Mouse (Mus musculus): Measurements from ENCODE around the gene Tctex1d4. TPM values are rescaled to one million over a fixed set of nuclear protein-coding genes. Genes with fewer than 3 reads are reported as not detected.

The Tctex1d4 gene
- total and polyA plus RNA-seq, 2 experiments from 2014 or later = not detected

- Histone ChIP-seq H3K27ac (ENCODE audit: low read depth) (no peak overlapping the region), H3K36me3 (replicated peaks; ENCODE audit: control insufficient read depth, insufficient read depth, low read length) (no peaks in the 10 kb centered on the region), H3K9me3 (replicated peaks; ENCODE audit: control insufficient read depth, low read length) (no peaks in the 10 kb centered on the region), H3K9ac (replicated peaks; ENCODE audit: low read depth, low read length) (no peak overlapping the region), H3K4me3 (ENCODE audit: low read depth, low read length) (no peak overlapping the region), H3K4me2 (ENCODE audit: low read depth, low read length) (no peak overlapping the region), H3K27me3 (ENCODE audit: control insufficient read depth, insufficient read depth, low read length) (no peaks in the 10 kb centered on the region), H3K4me1 (ENCODE audit: control insufficient read depth, insufficient read depth) (no peaks in the 10 kb centered on the region)
- 86% methylated on average over 13 of the region's 13 CpGs for WGBS
- TF ChIP-seq EP300 (IDR thresholded peaks at IDR 0.05; ENCODE audit: low read depth) (no peak), CTCF (IDR thresholded peaks at IDR 0.05; ENCODE audit: low read depth) (no peak)
- DNase-seq (ENCODE audit: low spot score) = no peak
- no peak for ATAC-seq (ENCODE audit: insufficient read depth, low read depth)
These were observed 16.3 kb upstream of the Tctex1d4 start for GRCm38 (mm10) chr4:117110249-117110648.

DNA sequence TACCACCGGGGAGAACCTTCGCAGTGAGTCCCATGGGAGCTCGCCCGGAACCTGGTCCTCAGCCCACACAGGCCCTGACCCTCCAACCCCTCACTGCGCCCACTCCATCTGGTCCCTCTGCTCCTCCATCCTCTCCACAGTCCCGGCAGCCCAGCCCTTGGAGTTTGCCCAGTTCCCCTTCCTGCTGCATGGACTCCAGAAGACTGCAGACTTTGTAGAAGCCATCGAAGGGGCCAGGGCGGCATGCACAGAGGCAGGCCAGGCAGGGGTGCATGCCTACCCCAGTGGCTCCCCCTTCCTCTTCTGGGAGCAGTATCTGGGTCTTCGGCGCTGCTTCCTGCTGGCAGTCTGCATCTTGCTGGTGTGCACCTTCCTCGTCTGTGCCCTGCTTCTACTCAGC, 15.6 kb upstream of the Tctex1d4 start:
- WGBS = 86% methylated on average over 11 of the region's 11 CpGs
- no peaks in the 10 kb centered on the region for H3K36me3 ChIP-seq (replicated peaks; ENCODE audit: control insufficient read depth, insufficient read depth, low read length)
- TF ChIP-seq EP300 (IDR thresholded peaks at IDR 0.05; ENCODE audit: low read depth) = no peak
- no peak for TF ChIP-seq CTCF (IDR thresholded peaks at IDR 0.05; ENCODE audit: low read depth)
- DNase-seq (ENCODE audit: low spot score) = no peak
- H3K9me3 ChIP-seq (replicated peaks; ENCODE audit: control insufficient read depth, low read length) = no peaks in the 10 kb centered on the region
- no peak overlapping the region for H3K27ac ChIP-seq (ENCODE audit: low read depth)
- H3K4me3 ChIP-seq (ENCODE audit: low read depth, low read length) = no peak overlapping the region
- no peak for ATAC-seq (ENCODE audit: insufficient read depth, low read depth)
- no peaks in the 10 kb centered on the region for H3K4me1 ChIP-seq (ENCODE audit: control insufficient read depth, insufficient read depth)
- H3K9ac ChIP-seq (replicated peaks; ENCODE audit: low read depth, low read length) = no peak overlapping the region
- no peak overlapping the region for H3K4me2 ChIP-seq (ENCODE audit: low read depth, low read length)
- no peaks in the 10 kb centered on the region for H3K27me3 ChIP-seq (ENCODE audit: control insufficient read depth, insufficient read depth, low read length)

DNA sequence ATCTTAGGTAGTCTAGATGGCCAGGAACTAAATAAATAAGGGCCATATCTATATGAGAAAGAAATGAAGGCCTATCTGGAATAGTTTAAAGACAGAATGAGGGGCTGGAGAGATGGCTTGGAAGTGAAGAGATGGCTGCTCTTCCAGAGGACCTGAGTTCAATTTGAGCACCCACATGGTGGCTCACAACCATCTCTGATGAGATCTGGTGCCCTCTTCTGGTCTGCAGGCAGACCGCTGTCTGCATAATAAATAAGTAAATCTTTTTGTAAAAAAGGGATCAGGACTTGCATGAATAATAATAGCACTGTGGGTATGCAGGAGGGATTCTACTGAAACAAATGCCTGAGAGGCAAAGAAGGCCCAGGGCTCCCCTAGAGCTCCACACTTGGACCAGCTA, 13.4 kb upstream of the Tctex1d4 start:
- Histone ChIP-seq H3K36me3 (replicated peaks; ENCODE audit: control insufficient read depth, insufficient read depth, low read length) (no peaks in the 10 kb centered on the region), H3K27ac (ENCODE audit: low read depth) (no peak overlapping the region), H3K4me1 (ENCODE audit: control insufficient read depth, insufficient read depth) (no peaks in the 10 kb centered on the region), H3K9ac (replicated peaks; ENCODE audit: low read depth, low read length) (no peak overlapping the region), H3K4me3 (ENCODE audit: low read depth, low read length) (no peak overlapping the region), H3K27me3 (ENCODE audit: control insufficient read depth, insufficient read depth, low read length) (no peaks in the 10 kb centered on the region), H3K9me3 (replicated peaks; ENCODE audit: control insufficient read depth, low read length) (no peaks in the 10 kb centered on the region), H3K4me2 (ENCODE audit: low read depth, low read length) (no peak overlapping the region)
- ATAC-seq (ENCODE audit: insufficient read depth, low read depth) (no peak), DNase-seq (ENCODE audit: low spot score) (no peak)
- TF ChIP-seq CTCF (IDR thresholded peaks at IDR 0.05; ENCODE audit: low read depth) (no peak), EP300 (IDR thresholded peaks at IDR 0.05; ENCODE audit: low read depth) (no peak)
- 86% methylated on average over 1 of the region's 1 CpGs for WGBS

DNA sequence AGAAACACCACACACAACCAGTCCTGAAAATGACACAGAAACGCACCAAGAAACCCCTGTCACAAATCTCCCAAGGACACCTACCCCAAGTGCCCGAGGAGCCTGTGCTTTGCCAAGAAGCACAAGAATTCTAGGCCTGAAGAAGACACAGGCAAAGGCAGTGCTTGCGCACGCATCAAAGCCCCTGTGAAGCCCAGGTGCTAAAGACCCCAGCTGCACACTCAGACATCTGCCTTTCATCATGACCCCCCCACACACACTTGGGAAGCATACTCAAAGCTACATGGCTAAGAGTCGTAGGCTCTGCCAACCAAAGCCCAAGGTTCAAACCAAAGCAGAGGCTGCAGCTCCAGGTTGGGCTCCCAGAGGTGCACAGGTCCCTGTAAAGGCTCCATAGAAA, 11.0 kb upstream of the Tctex1d4 start:
- no peak for TF ChIP-seq CTCF (IDR thresholded peaks at IDR 0.05; ENCODE audit: low read depth)
- TF ChIP-seq EP300 (IDR thresholded peaks at IDR 0.05; ENCODE audit: low read depth) = no peak
- Histone ChIP-seq H3K36me3 (replicated peaks; ENCODE audit: control insufficient read depth, insufficient read depth, low read length) (no peaks in the 10 kb centered on the region), H3K27me3 (ENCODE audit: control insufficient read depth, insufficient read depth, low read length) (no peaks in the 10 kb centered on the region), H3K27ac (ENCODE audit: low read depth) (no peak overlapping the region), H3K4me1 (ENCODE audit: control insufficient read depth, insufficient read depth) (no peaks in the 10 kb centered on the region; the same call in 1 of the 2 replicates), H3K4me2 (ENCODE audit: low read depth, low read length) (no peak overlapping the region), H3K9ac (replicated peaks; ENCODE audit: low read depth, low read length) (no peak overlapping the region), H3K9me3 (replicated peaks; ENCODE audit: control insufficient read depth, low read length) (no peaks in the 10 kb centered on the region), H3K4me3 (ENCODE audit: low read depth, low read length) (no peak overlapping the region)
- WGBS = 70% methylated on average over 5 of the region's 5 CpGs
- ATAC-seq (ENCODE audit: insufficient read depth, low read depth) (no peak), DNase-seq (ENCODE audit: low spot score) (no peak)

GRCm38 (mm10) chr4:117117931-117118330, 8.7 kb upstream of the Tctex1d4 start:
- 88% methylated on average over 7 of the region's 7 CpGs for WGBS
- Histone ChIP-seq H3K36me3 (replicated peaks; ENCODE audit: control insufficient read depth, insufficient read depth, low read length) (no peaks in the 10 kb centered on the region), H3K4me1 (ENCODE audit: control insufficient read depth, insufficient read depth) (no peaks in the 10 kb centered on the region; the same call in 1 of the 2 replicates), H3K9me3 (replicated peaks; ENCODE audit: control insufficient read depth, low read length) (no peaks in the 10 kb centered on the region), H3K9ac (replicated peaks; ENCODE audit: low read depth, low read length) (no peak overlapping the region), H3K4me3 (ENCODE audit: low read depth, low read length) (no peak overlapping the region), H3K27ac (ENCODE audit: low read depth) (no peak overlapping the region), H3K4me2 (ENCODE audit: low read depth, low read length) (no peak overlapping the region), H3K27me3 (ENCODE audit: control insufficient read depth, insufficient read depth, low read length) (no peaks in the 10 kb centered on the region)
- DNase-seq (ENCODE audit: low spot score) = no peak
- no peak for ATAC-seq (ENCODE audit: insufficient read depth, low read depth)
- no peak for TF ChIP-seq EP300 (IDR thresholded peaks at IDR 0.05; ENCODE audit: low read depth)
- no peak for TF ChIP-seq CTCF (IDR thresholded peaks at IDR 0.05; ENCODE audit: low read depth)

GRCm38 (mm10) chr4:117119636-117120035, 7.0 kb upstream of the Tctex1d4 start:
- H3K4me2 ChIP-seq (ENCODE audit: low read depth, low read length) = peak overlapping the region; percentile 92
- H3K27me3 ChIP-seq (ENCODE audit: control insufficient read depth, insufficient read depth, low read length) = no peaks in the 10 kb centered on the region
- DNase-seq (ENCODE audit: low spot score) (no peak), ATAC-seq (ENCODE audit: insufficient read depth, low read depth) (no peak)
- peak overlapping the region; percentile 60 for H3K4me3 ChIP-seq (ENCODE audit: low read depth, low read length)
- no peaks in the 10 kb centered on the region; the same call in 1 of the 2 replicates for H3K4me1 ChIP-seq (ENCODE audit: control insufficient read depth, insufficient read depth)
- H3K9me3 ChIP-seq (replicated peaks; ENCODE audit: control insufficient read depth, low read length) = no peaks in the 10 kb centered on the region
- TF ChIP-seq CTCF (IDR thresholded peaks at IDR 0.05; ENCODE audit: low read depth) (no peak), EP300 (IDR thresholded peaks at IDR 0.05; ENCODE audit: low read depth) (no peak)
- H3K27ac ChIP-seq (ENCODE audit: low read depth) = peak overlapping the region; percentile 78
- 79% methylated on average over 5 of the region's 5 CpGs for WGBS
- H3K9ac ChIP-seq (replicated peaks; ENCODE audit: low read depth, low read length) = 0 out of 2 replicates have a peak overlapping the region, but pooled peaks have one; percentile 12
- no peaks in the 10 kb centered on the region for H3K36me3 ChIP-seq (replicated peaks; ENCODE audit: control insufficient read depth, insufficient read depth, low read length)

All from heart, postnatal 0 days (tissue).